Mouse (Mus musculus): ENCODE data around the gene Hcfc2. TPM values are rescaled to one million over a fixed set of nuclear protein-coding genes. Genes with fewer than 3 reads are reported as not detected.

The Hcfc2 gene
- polyA plus RNA-seq, 1 experiment from 2014 or later: 38.4 TPM

- Histone ChIP-seq H3K36me3 (ENCODE audit: control insufficient read depth, insufficient read depth) (no peaks in the 10 kb centered on the region), H3K9ac (ENCODE audit: low read length) (0 out of 2 replicates have a peak overlapping the region, but pooled peaks have one; percentile 49), H3K4me1 (ENCODE audit: control insufficient read depth, insufficient read depth, low read length) (peaks cover 7% of the 10 kb centered on the region), H3K4me3 (ENCODE audit: low read length) (peak overlapping the region; percentile 41), H3K27ac (ENCODE audit: low read length) (no peak overlapping the region), H3K27me3 (ENCODE audit: control insufficient read depth, insufficient read depth, low read length) (no peaks in the 10 kb centered on the region), H3K4me2 (ENCODE audit: low read depth, low read length) (peak overlapping the region; percentile 68), H3K9me3 (replicated peaks; ENCODE audit: control insufficient read depth, low read length) (no peaks in the 10 kb centered on the region)
- WGBS: 9% methylated on average over 22 of the region's 22 CpGs
- peak; percentile 81 for ATAC-seq (replicated peaks; ENCODE audit: extremely low read depth, insufficient read depth, low FRiP score)
These were observed 29.3 kb upstream of the Hcfc2 start for GRCm38 (mm10) chr10:82666436-82667234.

- no peak for ATAC-seq (replicated peaks; ENCODE audit: extremely low read depth, insufficient read depth, low FRiP score)
- Histone ChIP-seq H3K27ac (ENCODE audit: low read length) (no peak overlapping the region), H3K4me2 (ENCODE audit: low read depth, low read length) (no peak overlapping the region), H3K9ac (ENCODE audit: low read length) (no peak overlapping the region), H3K4me1 (ENCODE audit: control insufficient read depth, insufficient read depth, low read length) (peaks cover 7% of the 10 kb centered on the region), H3K4me3 (ENCODE audit: low read length) (no peak overlapping the region), H3K27me3 (ENCODE audit: control insufficient read depth, insufficient read depth, low read length) (no peaks in the 10 kb centered on the region), H3K36me3 (ENCODE audit: control insufficient read depth, insufficient read depth) (no peaks in the 10 kb centered on the region), H3K9me3 (replicated peaks; ENCODE audit: control insufficient read depth, low read length) (no peaks in the 10 kb centered on the region)
- 65% methylated on average over 6 of the region's 6 CpGs for WGBS
These were observed 25.8 kb upstream of the Hcfc2 start for GRCm38 (mm10) chr10:82670205-82670604.

GRCm38 (mm10) chr10:82676949-82677348 is 19.0 kb upstream of the Hcfc2 start:
- H3K4me2 ChIP-seq (ENCODE audit: low read depth, low read length): no peak overlapping the region
- no peaks in the 10 kb centered on the region for H3K27me3 ChIP-seq (ENCODE audit: control insufficient read depth, insufficient read depth, low read length)
- H3K9ac ChIP-seq (ENCODE audit: low read length): no peak overlapping the region
- ATAC-seq (replicated peaks; ENCODE audit: extremely low read depth, insufficient read depth, low FRiP score): no peak
- no peaks in the 10 kb centered on the region for H3K9me3 ChIP-seq (replicated peaks; ENCODE audit: control insufficient read depth, low read length)
- no peak overlapping the region for H3K4me3 ChIP-seq (ENCODE audit: low read length)
- no peak overlapping the region for H3K27ac ChIP-seq (ENCODE audit: low read length)
- no peaks in the 10 kb centered on the region for H3K36me3 ChIP-seq (ENCODE audit: control insufficient read depth, insufficient read depth)
- WGBS: 76% methylated on average over 6 of the region's 6 CpGs
- no peaks in the 10 kb centered on the region for H3K4me1 ChIP-seq (ENCODE audit: control insufficient read depth, insufficient read depth, low read length)

GRCm38 (mm10) chr10:82680769-82681168 is 15.2 kb upstream of the Hcfc2 start:
- H3K4me1 ChIP-seq (ENCODE audit: control insufficient read depth, insufficient read depth, low read length): no peaks in the 10 kb centered on the region
- no peak overlapping the region for H3K9ac ChIP-seq (ENCODE audit: low read length)
- H3K36me3 ChIP-seq (ENCODE audit: control insufficient read depth, insufficient read depth): no peaks in the 10 kb centered on the region
- no peak for ATAC-seq (replicated peaks; ENCODE audit: extremely low read depth, insufficient read depth, low FRiP score)
- 0 out of 2 replicates have a peak, but pooled peaks cover 2% of the 10 kb centered on the region for H3K9me3 ChIP-seq (replicated peaks; ENCODE audit: control insufficient read depth, low read length)
- no peak overlapping the region for H3K27ac ChIP-seq (ENCODE audit: low read length)
- no peaks in the 10 kb centered on the region for H3K27me3 ChIP-seq (ENCODE audit: control insufficient read depth, insufficient read depth, low read length)
- WGBS: 86% methylated on average over 5 of the region's 5 CpGs
- no peak overlapping the region for H3K4me2 ChIP-seq (ENCODE audit: low read depth, low read length)
- H3K4me3 ChIP-seq (ENCODE audit: low read length): no peak overlapping the region

GRCm38 (mm10) chr10:82681639-82682038 is 14.3 kb upstream of the Hcfc2 start:
- no peak overlapping the region for H3K27ac ChIP-seq (ENCODE audit: low read length)
- no peak for ATAC-seq (replicated peaks; ENCODE audit: extremely low read depth, insufficient read depth, low FRiP score)
- H3K27me3 ChIP-seq (ENCODE audit: control insufficient read depth, insufficient read depth, low read length): no peaks in the 10 kb centered on the region

GRCm38 (mm10) chr10:82685440-82685839 is 10.5 kb upstream of the Hcfc2 start:
- 30% methylated on average over 2 of the region's 2 CpGs for WGBS
- H3K27me3 ChIP-seq (ENCODE audit: control insufficient read depth, insufficient read depth, low read length): no peaks in the 10 kb centered on the region
- H3K4me3 ChIP-seq (ENCODE audit: low read length): no peak overlapping the region
- peaks cover 11% of the 10 kb centered on the region for H3K4me1 ChIP-seq (ENCODE audit: control insufficient read depth, insufficient read depth, low read length)
- no peak overlapping the region for H3K9ac ChIP-seq (ENCODE audit: low read length)
- H3K36me3 ChIP-seq (ENCODE audit: control insufficient read depth, insufficient read depth): no peaks in the 10 kb centered on the region
- ATAC-seq (replicated peaks; ENCODE audit: extremely low read depth, insufficient read depth, low FRiP score): no peak
- no peak overlapping the region for H3K27ac ChIP-seq (ENCODE audit: low read length)
- H3K4me2 ChIP-seq (ENCODE audit: low read depth, low read length): no peak overlapping the region
- 0 out of 2 replicates have a peak, but pooled peaks cover 3% of the 10 kb centered on the region for H3K9me3 ChIP-seq (replicated peaks; ENCODE audit: control insufficient read depth, low read length)

More at GRCm38 (mm10) chr10:82681639-82682038, 14.3 kb upstream of the Hcfc2 start:
- Histone ChIP-seq H3K36me3 (ENCODE audit: control insufficient read depth, insufficient read depth) (no peaks in the 10 kb centered on the region), H3K4me2 (ENCODE audit: low read depth, low read length) (no peak overlapping the region), H3K4me3 (ENCODE audit: low read length) (no peak overlapping the region), H3K9ac (ENCODE audit: low read length) (no peak overlapping the region), H3K9me3 (replicated peaks; ENCODE audit: control insufficient read depth, low read length) (0 out of 2 replicates have a peak, but pooled peaks cover 3% of the 10 kb centered on the region), H3K4me1 (ENCODE audit: control insufficient read depth, insufficient read depth, low read length) (no peaks in the 10 kb centered on the region)
- 78% methylated on average over 7 of the region's 7 CpGs for WGBS

- Histone ChIP-seq H3K4me3 (ENCODE audit: low read length) (peak overlapping the region; percentile 39), H3K4me1 (ENCODE audit: control insufficient read depth, insufficient read depth, low read length) (peaks cover 13% of the 10 kb centered on the region), H3K36me3 (ENCODE audit: control insufficient read depth, insufficient read depth) (no peaks in the 10 kb centered on the region), H3K9ac (ENCODE audit: low read length) (no peak overlapping the region; the same call in 1 of the 2 replicates), H3K27me3 (ENCODE audit: control insufficient read depth, insufficient read depth, low read length) (no peaks in the 10 kb centered on the region), H3K27ac (ENCODE audit: low read length) (peak overlapping the region; percentile 36), H3K9me3 (replicated peaks; ENCODE audit: control insufficient read depth, low read length) (0 out of 2 replicates have a peak, but pooled peaks cover 3% of the 10 kb centered on the region), H3K4me2 (ENCODE audit: low read depth, low read length) (peak overlapping the region; percentile 66)
- ATAC-seq (replicated peaks; ENCODE audit: extremely low read depth, insufficient read depth, low FRiP score): 0 out of 2 replicates have a peak, but pooled peaks have one; percentile 46
- WGBS: 61% methylated on average over 7 of the region's 7 CpGs
These were observed 6.2 kb upstream of the Hcfc2 start for GRCm38 (mm10) chr10:82689681-82690211.

GRCm38 (mm10) chr10:82690494-82690893 is 5.5 kb upstream of the Hcfc2 start, which contains the start of gene Glt8d2:
TSS of gene Glt8d2 (minus strand) at chr10:82690650.
- H3K9ac ChIP-seq (ENCODE audit: low read length): peak within 1 kb of the TSS; percentile 61
- H3K27ac ChIP-seq (ENCODE audit: low read length): peak within 1 kb of the TSS; percentile 36
- H3K27me3 ChIP-seq (ENCODE audit: control insufficient read depth, insufficient read depth, low read length): no peaks in the 10 kb centered on the region
- H3K4me3 ChIP-seq (ENCODE audit: low read length): peak within 1 kb of the TSS; percentile 39
- 2% methylated on average over 14 of the region's 14 CpGs for WGBS
- peak within 1 kb of the TSS; percentile 66 for H3K4me2 ChIP-seq (ENCODE audit: low read depth, low read length)
- H3K4me1 ChIP-seq (ENCODE audit: control insufficient read depth, insufficient read depth, low read length): peaks cover 13% of the 10 kb centered on the region
- no peaks in the 10 kb centered on the region for H3K36me3 ChIP-seq (ENCODE audit: control insufficient read depth, insufficient read depth)
- H3K9me3 ChIP-seq (replicated peaks; ENCODE audit: control insufficient read depth, low read length): 0 out of 2 replicates have a peak, but pooled peaks cover 3% of the 10 kb centered on the region
- peak; percentile 65 for ATAC-seq (replicated peaks; ENCODE audit: extremely low read depth, insufficient read depth, low FRiP score)
